Mouse (Mus musculus): ENCODE results near the gene Snx8.

- TF ChIP-seq CTCF (IDR thresholded peaks at IDR 0.05) (no peak), EP300 (IDR thresholded peaks at IDR 0.05; ENCODE audit: insufficient read depth, low read depth, low read length) (no peak), POLR2A (IDR thresholded peaks at IDR 0.05; ENCODE audit: insufficient read depth, low read depth, low read length) (no peak)
These were observed 585 bp upstream of the Snx8 start for GRCm38 (mm10) chr5:140389647-140390046.
